Mouse (Mus musculus): Measurements from ENCODE around the gene AU040320.

- no peak for TF ChIP-seq EP300 (IDR thresholded peaks at IDR 0.05; ENCODE audit: low read length)
- TF ChIP-seq POLR2A (IDR thresholded peaks at IDR 0.05; ENCODE audit: low read depth, low read length): no peak
- TF ChIP-seq RAD21 (IDR thresholded peaks at IDR 0.05; ENCODE audit: low read depth, low read length): no peak
- no peak for TF ChIP-seq CTCF (conservative IDR thresholded peaks at IDR 0.05 in 1 of 2, IDR thresholded peaks at IDR 0.05 in 1 of 2; ENCODE audit: low read depth in 2 of 2, low read length in 2 of 2)
- TF ChIP-seq JUND (conservative IDR thresholded peaks at IDR 0.05; ENCODE audit: low read depth, low read length): no peak
- no peak for TF ChIP-seq NRF1 (IDR thresholded peaks at IDR 0.05; ENCODE audit: low read depth, low read length)
- no peak for TF ChIP-seq ZC3H11A (IDR thresholded peaks at IDR 0.05; ENCODE audit: low read depth, low read length)
Observed at GRCm38 (mm10) chr4:126860268-126860986, 107.1 kb downstream of the AU040320 start.
